In genomic region chr17:27227258-27227657, GRCm38 (mm10) we compare ENCODE assay signal across 20 mouse cellular contexts. TPM values are rescaled to one million over a fixed set of nuclear protein-coding genes. Genes with fewer than 3 reads are reported as not detected.
DNase-seq lines count a peak whose midpoint lies in the region; ATAC-seq lines count a peak whose summit lies in the region.
"Had no signal": no experiment of that assay in that cellular context is flagged by ENCODE, and none has a peak within 500 bp of the region (broad histone marks: within the 10 kb centered on the region; RNA-seq: fewer than 3 reads in every experiment).

No protein-coding gene starts in this region.

- H3K4me1 ChIP-seq in hindbrain, embryonic 13.5 days (replicated peaks), result peaks cover 54% of the 10 kb centered on the region
- peaks cover 54% of the 10 kb centered on the region for H3K4me1 ChIP-seq in hindbrain, embryonic 10.5 days (replicated peaks)
- peaks cover 48% of the 10 kb centered on the region for H3K4me1 ChIP-seq in midbrain, embryonic 15.5 days
- H3K4me1 ChIP-seq: heart, embryonic 10.5 days had no signal

- H3K27ac ChIP-seq in hindbrain, embryonic 13.5 days, result peak overlapping the region; percentile 19; the same call in 1 of the 2 replicates
- no peak overlapping the region for H3K27ac ChIP-seq in hindbrain, embryonic 10.5 days
- H3K27ac ChIP-seq in midbrain, embryonic 15.5 days, result peak overlapping the region; percentile 51
- H3K27ac ChIP-seq: embryonic facial prominence, embryonic 13.5 days; forebrain, embryonic 13.5 days; heart, embryonic 10.5 days; hindbrain, postnatal 0 days had no signal

- H3K27me3 ChIP-seq in hindbrain, embryonic 13.5 days, result peaks cover 15% of the 10 kb centered on the region; the same call in 1 of the 2 replicates
- no peaks in the 10 kb centered on the region for H3K27me3 ChIP-seq in hindbrain, embryonic 10.5 days (ENCODE audit: insufficient read depth, poor library complexity, severe bottlenecking)
- H3K27me3 ChIP-seq in midbrain, embryonic 15.5 days (replicated peaks), result no peaks in the 10 kb centered on the region

- H3K36me3 ChIP-seq in hindbrain, embryonic 13.5 days, result no peaks in the 10 kb centered on the region
- H3K36me3 ChIP-seq in hindbrain, embryonic 10.5 days, result no peaks in the 10 kb centered on the region
- H3K36me3 ChIP-seq in midbrain, embryonic 15.5 days (replicated peaks), result no peaks in the 10 kb centered on the region
- H3K36me3 ChIP-seq: embryonic facial prominence, embryonic 13.5 days; heart, embryonic 10.5 days had no signal

- H3K9ac ChIP-seq in hindbrain, embryonic 13.5 days, result no peak overlapping the region
- H3K9ac ChIP-seq in midbrain, embryonic 15.5 days, result no peak overlapping the region
- H3K9ac ChIP-seq: embryonic facial prominence, embryonic 13.5 days; forebrain, embryonic 13.5 days had no signal

- H3K4me3 ChIP-seq in hindbrain, embryonic 13.5 days, result no peak overlapping the region
- no peak overlapping the region for H3K4me3 ChIP-seq in hindbrain, embryonic 10.5 days
- H3K4me3 ChIP-seq in midbrain, embryonic 15.5 days, result no peak overlapping the region
- H3K4me3 ChIP-seq: embryonic facial prominence, embryonic 13.5 days; forebrain, embryonic 13.5 days; heart, embryonic 10.5 days had no signal

- no peaks in the 10 kb centered on the region for H3K9me3 ChIP-seq in hindbrain, embryonic 13.5 days
- no peaks in the 10 kb centered on the region for H3K9me3 ChIP-seq in hindbrain, embryonic 10.5 days
- H3K9me3 ChIP-seq in midbrain, embryonic 15.5 days, result no peaks in the 10 kb centered on the region
- H3K9me3 ChIP-seq: embryonic facial prominence, embryonic 13.5 days; heart, embryonic 10.5 days had no signal

- 59% methylated on average over 7 of the region's 7 CpGs for WGBS in hindbrain, embryonic 13.5 days
- 67% methylated on average over 7 of the region's 7 CpGs for WGBS in hindbrain, embryonic 10.5 days
- 47% methylated on average over 7 of the region's 7 CpGs for WGBS in midbrain, embryonic 15.5 days

- ATAC-seq in hindbrain, embryonic 13.5 days (ENCODE audit: low FRiP score), result no peak
- ATAC-seq in midbrain, embryonic 15.5 days (replicated peaks), result no peak
- ATAC-seq: forebrain, embryonic 13.5 days had no signal

- DNase-seq in hindbrain, embryonic 10.5 days (ENCODE audit: low spot score), result no peak
- DNase-seq in right cerebral cortex, adult 18-20 months, result peak; percentile 68
- no peak for DNase-seq in right cerebral cortex, postnatal 14 days
- no peak for DNase-seq in cerebellum, adult 9-10 months
- no peak for DNase-seq in kidney, adult 9 months
- DNase-seq: adrenal gland, adult 8-10 months; adrenal gland, postnatal 36 days; cerebellum, adult 11 months; cerebellum, adult 9-11 months; cerebellum, postnatal 36 days; gastrocnemius, postnatal 10 days; heart, adult 18-20 months; heart, postnatal 14 days had no signal

- H3K4me2 ChIP-seq in hindbrain, embryonic 13.5 days, result no peak overlapping the region
- no peak overlapping the region for H3K4me2 ChIP-seq in midbrain, embryonic 15.5 days
- H3K4me2 ChIP-seq: embryonic facial prominence, embryonic 13.5 days; forebrain, embryonic 13.5 days had no signal

RNA-seq across cellular contexts. Expression of gene Lemd2, which starts 23.0 kb away (rescaled TPM):
- 19.0 and 19.9 TPM in 2 replicates for polyA plus RNA-seq in hindbrain, embryonic 13.5 days (2015; fragmentation: Nextera tagmentation; extraction: Ambion mirVana)
- polyA plus RNA-seq in hindbrain, embryonic 10.5 days (2016; fragmentation: Nextera tagmentation; extraction: Ambion mirVana), result 19.0 and 30.0 TPM in 2 replicates
- polyA plus RNA-seq in midbrain, embryonic 15.5 days (2015; fragmentation: Nextera tagmentation; extraction: Ambion mirVana), result 26.1 and 26.7 TPM in 2 replicates

RNA-seq across cellular contexts. Expression of gene Ip6k3, which starts 59.7 kb away (rescaled TPM):
- polyA plus RNA-seq in hindbrain, embryonic 13.5 days (2015; fragmentation: Nextera tagmentation; extraction: Ambion mirVana), result 0.45 and 0.58 TPM in 2 replicates
- 0.06 and 0.31 TPM in 2 replicates for polyA plus RNA-seq in hindbrain, embryonic 10.5 days (2016; fragmentation: Nextera tagmentation; extraction: Ambion mirVana)
- polyA plus RNA-seq in midbrain, embryonic 15.5 days (2015; fragmentation: Nextera tagmentation; extraction: Ambion mirVana), result 0.21 and 0.40 TPM in 2 replicates
- polyA plus RNA-seq: intestine, embryonic 14.5 days had no signal
